Mouse (Mus musculus) CD4-positive, CD25-positive, alpha-beta regulatory T cell, adult 2 months (primary cell): Measurements from ENCODE around the gene Mgat4e.
"Not testable (repeated sequence)": the region's sequence is repeated elsewhere in the genome, so short reads cannot be mapped to it uniquely, and the experiment has no call there.

ENCODE experiments used
- DNase-seq: peaks from one replicate; pipeline ENCODE4 v3.0.0-alpha.2; 2012; ENCODE audit warnings: low read depth, low spot score

Gene Mgat4e

GRCm38 (mm10) chr1:134555871-134556670 lies 6.6 kb upstream of the Mgat4e start:
- peak; percentile 80 for DNase-seq

- DNase-seq, result peak; percentile 16
These were observed 5.9 kb upstream of the Mgat4e start for GRCm38 (mm10) chr1:134555240-134555870.

- no peak for DNase-seq
These were observed 2.9 kb upstream of the Mgat4e start for GRCm38 (mm10) chr1:134552396-134552795.

GRCm38 (mm10) chr1:134551869-134552268 lies 2.4 kb upstream of the Mgat4e start:
- no peak for DNase-seq

- DNase-seq, result no peak
These were observed 1.3 kb downstream of the Mgat4e start for GRCm38 (mm10) chr1:134548231-134548630.

GRCm38 (mm10) chr1:134540610-134541009 lies 8.9 kb downstream of the Mgat4e start:
- no peak for DNase-seq

- no peak for DNase-seq
These were observed 14.0 kb downstream of the Mgat4e start for GRCm38 (mm10) chr1:134535513-134535912.

- DNase-seq, result no peak
These were observed 14.4 kb downstream of the Mgat4e start for GRCm38 (mm10) chr1:134535054-134535453.

- DNase-seq, result not testable (repeated sequence)
These were observed 15.8 kb downstream of the Mgat4e start for GRCm38 (mm10) chr1:134533710-134534109.

GRCm38 (mm10) chr1:134530618-134531017 lies 18.9 kb downstream of the Mgat4e start:
- no peak for DNase-seq

GRCm38 (mm10) chr1:134526752-134527151 lies 22.7 kb downstream of the Mgat4e start:
- DNase-seq, result no peak

- no peak for DNase-seq
These were observed 24.5 kb downstream of the Mgat4e start for GRCm38 (mm10) chr1:134525015-134525414.

GRCm38 (mm10) chr1:134524424-134524823 lies 25.1 kb downstream of the Mgat4e start:
- DNase-seq, result peak; percentile 80

GRCm38 (mm10) chr1:134522325-134522724 lies 27.2 kb downstream of the Mgat4e start:
- no peak for DNase-seq

- DNase-seq, result no peak
These were observed 28.3 kb downstream of the Mgat4e start for GRCm38 (mm10) chr1:134521163-134521562.

GRCm38 (mm10) chr1:134520001-134520721 lies 29.3 kb downstream of the Mgat4e start:
- no peak for DNase-seq

- not testable (repeated sequence) for DNase-seq
These were observed 30.3 kb downstream of the Mgat4e start for GRCm38 (mm10) chr1:134519201-134519600.

- peak; percentile 86 for DNase-seq
These were observed 30.8 kb downstream of the Mgat4e start for GRCm38 (mm10) chr1:134518677-134519076.

- DNase-seq, result not testable (repeated sequence)
These were observed 31.6 kb downstream of the Mgat4e start for GRCm38 (mm10) chr1:134517841-134518240.

- DNase-seq, result no peak
These were observed 32.8 kb downstream of the Mgat4e start for GRCm38 (mm10) chr1:134516491-134517198.

GRCm38 (mm10) chr1:134515891-134516290 lies 33.6 kb downstream of the Mgat4e start:
- DNase-seq, result no peak
